Mouse (Mus musculus) forebrain, embryonic 10.5 days (tissue): ENCODE data around the gene Mrpl52. TPM values are rescaled to one million over a fixed set of nuclear protein-coding genes. Genes with fewer than 3 reads are reported as not detected.

Experiments used
- DNase-seq: peaks from one replicate; pipeline ENCODE4 v3.0.0-alpha.2; 2017; ENCODE audit warnings: low spot score; ENCODE audit errors: extremely low spot score
- H3K27ac ChIP-seq: fragments of 300-500 bp; sonication (generic); 2 replicates; pipeline ENCODE4 v1.5.1; 2016; ENCODE audit warnings: mild to moderate bottlenecking
- H3K27me3 ChIP-seq: fragments of 300-500 bp; sonication (generic); 2 replicates; pipeline ENCODE4 v1.6.1; 2016; ENCODE audit warnings: mild to moderate bottlenecking; ENCODE audit not compliant: poor library complexity, severe bottlenecking
- H3K36me3 ChIP-seq: fragments of 300-500 bp; sonication (generic); replicated peaks from 2 replicates; pipeline ENCODE4 v1.6.1; 2016; ENCODE audit warnings: mild to moderate bottlenecking, moderate library complexity
- H3K4me1 ChIP-seq: fragments of 300-500 bp; sonication (generic); 2 replicates; pipeline ENCODE4 v1.6.1; 2016
- H3K4me3 ChIP-seq: fragments of 300-500 bp; sonication (generic); 2 replicates; pipeline ENCODE4 v1.5.1; 2016; ENCODE audit warnings: mild to moderate bottlenecking, moderate library complexity
- H3K9me3 ChIP-seq: fragments of 300-500 bp; sonication (generic); 2 replicates; pipeline ENCODE4 v1.6.1; 2016; ENCODE audit warnings: mild to moderate bottlenecking, moderate library complexity
- WGBS: fragments of 180-500 bp; shearing (Covaris S2); methylation state at CpG from one replicate; pipeline ENCODE4 v1.1.7; 2016; 5-methylcytosine and 5-hydroxymethylcytosine counted together
- polyA plus RNA-seq: library from polyadenylated mRNA; unstranded; fragments of >200 nt; fragmentation: Nextera tagmentation; extraction: Ambion mirVana; gene quantifications from 2 replicates; pipeline ENCODE4 v1.2.1, GENCODE M21; 2016

The Mrpl52 gene
- polyA plus RNA-seq, 1 experiment from 2014 or later, result 200 TPM

DNA sequence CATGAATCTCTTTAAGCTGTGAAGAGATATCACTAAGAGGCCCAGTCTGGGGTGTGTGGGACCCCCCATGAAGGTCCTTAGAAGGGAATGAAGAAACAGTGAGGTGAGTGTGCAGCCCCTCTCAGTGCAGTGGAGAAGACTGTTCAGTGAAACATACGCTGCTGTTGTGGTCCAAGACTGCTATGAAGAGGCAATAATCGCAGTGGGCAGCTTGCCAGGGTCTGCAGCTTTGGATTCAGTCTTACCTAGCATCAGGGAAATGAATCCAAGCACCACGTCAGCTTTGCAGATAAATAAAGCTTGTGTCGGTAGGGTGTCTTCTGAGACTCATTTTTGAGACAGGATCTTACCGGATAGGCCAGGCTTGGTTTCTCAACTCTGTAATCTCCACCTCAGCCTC lies 46.0 kb downstream of the Mrpl52 start:
- no peaks in the 10 kb centered on the region for H3K9me3 ChIP-seq
- H3K36me3 ChIP-seq, result peaks cover 35% of the 10 kb centered on the region
- no peak for DNase-seq
- no peak overlapping the region for H3K27ac ChIP-seq
- no peak overlapping the region for H3K4me3 ChIP-seq
- 85% methylated on average over 5 of the region's 5 CpGs for WGBS
- peaks cover 24% of the 10 kb centered on the region for H3K27me3 ChIP-seq
- H3K4me1 ChIP-seq, result peaks cover 32% of the 10 kb centered on the region

DNA sequence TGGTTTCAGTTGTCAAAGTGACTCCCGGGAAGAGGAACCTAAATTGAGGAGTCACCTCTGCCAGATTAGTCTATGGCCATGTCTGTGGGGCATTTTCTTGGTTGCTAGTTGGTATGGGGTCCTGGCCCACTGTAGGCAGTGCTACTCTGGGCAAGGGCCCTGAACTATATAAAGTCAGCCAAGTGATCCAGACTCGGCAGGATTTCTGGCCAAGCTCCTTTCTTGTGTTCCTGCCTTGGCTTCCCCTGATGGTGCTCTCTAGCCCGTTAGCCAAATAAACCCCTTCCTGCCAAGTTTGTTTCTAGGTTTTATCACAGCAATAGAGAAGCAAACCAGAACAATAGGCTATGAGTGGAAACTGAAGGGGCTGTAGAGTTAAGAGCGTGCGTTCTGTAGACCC lies 48.0 kb downstream of the Mrpl52 start:
- peaks cover 14% of the 10 kb centered on the region for H3K36me3 ChIP-seq
- peaks cover 46% of the 10 kb centered on the region for H3K4me1 ChIP-seq
- no peaks in the 10 kb centered on the region for H3K9me3 ChIP-seq
- no peak overlapping the region for H3K4me3 ChIP-seq
- no peak overlapping the region for H3K27ac ChIP-seq
- 83% methylated on average over 5 of the region's 5 CpGs for WGBS
- DNase-seq, result no peak
- peaks cover 44% of the 10 kb centered on the region for H3K27me3 ChIP-seq

DNA sequence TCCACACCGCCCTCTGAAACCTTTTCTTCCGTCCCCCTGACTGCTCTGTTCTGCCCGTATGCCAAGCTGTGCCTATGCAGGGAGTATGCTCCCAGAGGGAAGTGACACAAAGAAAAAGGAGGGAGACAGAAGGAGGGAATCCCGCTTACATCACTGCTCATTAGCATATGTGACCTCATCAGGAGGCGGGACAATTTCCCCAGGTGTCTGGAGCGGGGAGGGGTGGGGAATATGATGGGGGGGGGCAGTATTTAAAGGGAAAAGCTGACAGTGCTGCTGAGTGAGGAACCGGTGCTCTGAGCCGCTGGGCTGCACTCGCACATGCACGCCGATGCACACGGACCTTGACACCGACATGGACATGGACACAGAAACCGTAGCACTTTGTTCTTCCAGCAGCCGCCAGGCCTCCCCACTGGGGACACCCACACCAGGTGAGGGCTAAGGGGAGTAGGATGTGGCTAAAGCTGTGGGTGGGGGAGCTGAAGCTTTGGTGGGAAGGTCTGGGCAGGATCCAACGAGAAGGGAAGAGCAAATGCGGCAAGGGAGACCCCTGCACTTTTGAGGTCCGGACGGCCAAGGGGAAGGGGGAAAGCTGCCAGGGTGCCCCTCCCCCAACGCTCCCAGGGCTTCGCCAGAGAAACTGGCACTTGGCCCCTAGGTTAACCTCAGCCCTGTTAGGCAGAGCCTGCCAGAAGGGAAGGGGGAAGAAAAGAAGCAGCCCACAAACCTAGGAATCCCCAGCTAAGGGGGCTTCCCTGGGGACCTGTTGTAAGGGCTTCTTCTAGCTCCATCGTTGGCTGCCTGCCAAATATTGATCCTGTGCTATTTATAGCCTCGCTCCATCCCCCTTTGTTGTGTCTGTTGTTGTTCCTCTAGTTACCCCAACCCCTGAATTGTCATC lies 49.5 kb downstream of the Mrpl52 start, which contains the start of gene Rem2:
Rem2 (plus strand) TSS at position 160 of the 904 bp plus-strand sequence.
- DNase-seq, result peak; percentile 68
- no peaks in the 10 kb centered on the region for H3K9me3 ChIP-seq
- peaks cover 58% of the 10 kb centered on the region for H3K4me1 ChIP-seq
- H3K27ac ChIP-seq, result peak within 1 kb of the TSS; percentile 88
- peaks cover 59% of the 10 kb centered on the region for H3K27me3 ChIP-seq
- 0 out of 2 replicates have a peak, but pooled peaks cover 2% of the 10 kb centered on the region for H3K36me3 ChIP-seq
- peak within 1 kb of the TSS; percentile 67 for H3K4me3 ChIP-seq
- 2% methylated on average over 23 of the region's 23 CpGs for WGBS

DNA sequence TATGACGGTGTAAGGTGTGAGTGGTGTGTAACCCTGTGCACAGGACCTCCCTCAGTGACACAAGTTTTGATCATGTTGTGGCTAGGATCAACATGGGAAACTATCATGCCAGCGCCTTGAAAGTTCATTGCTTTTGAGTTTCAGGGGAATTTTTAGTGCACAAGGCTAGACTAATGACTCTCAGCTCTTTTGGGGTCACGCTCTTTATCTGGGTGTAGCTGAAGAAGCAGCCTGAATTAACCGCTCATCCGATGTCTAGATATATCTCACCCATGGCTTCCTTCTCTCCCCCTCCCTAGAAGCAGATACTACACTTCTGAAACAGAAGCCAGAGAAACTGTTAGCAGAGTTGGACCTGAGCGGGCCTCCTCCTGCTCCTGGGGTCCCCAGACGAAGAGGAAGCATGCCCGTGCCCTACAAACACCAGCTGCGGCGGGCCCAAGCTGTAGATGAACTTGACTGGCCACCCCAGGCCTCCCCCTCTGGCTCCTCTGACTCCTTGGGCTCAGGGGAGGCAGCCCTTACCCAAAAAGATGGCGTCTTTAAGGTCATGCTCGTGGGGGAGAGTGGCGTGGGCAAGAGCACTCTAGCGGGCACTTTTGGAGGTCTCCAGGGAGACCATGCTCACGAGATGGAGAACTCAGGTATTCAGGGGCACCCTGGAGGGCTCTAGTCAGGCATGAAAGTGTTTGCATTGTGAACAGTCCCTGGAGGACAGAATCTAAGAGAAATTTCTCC lies 50.6 kb downstream of the Mrpl52 start:
- DNase-seq, result no peak
- 0 out of 2 replicates have a peak overlapping the region, but pooled peaks have one; percentile 88 for H3K27ac ChIP-seq
- no peaks in the 10 kb centered on the region for H3K9me3 ChIP-seq
- peak overlapping the region; percentile 67; the same call in 1 of the 2 replicates for H3K4me3 ChIP-seq
- 70% methylated on average over 15 of the region's 15 CpGs for WGBS
- H3K27me3 ChIP-seq, result peaks cover 65% of the 10 kb centered on the region
- H3K36me3 ChIP-seq, result no peaks in the 10 kb centered on the region
- peaks cover 58% of the 10 kb centered on the region for H3K4me1 ChIP-seq

Other genes starting within 250 kb of the Mrpl52 start
- 247 and 249 TPM in 2 replicates for gene Dad1, start 172.8 kb upstream of the Mrpl52 start, polyA plus RNA-seq
- gene Abhd4, start 172.7 kb upstream of the Mrpl52 start, polyA plus RNA-seq, result 42.5 and 44.0 TPM in 2 replicates
- not detected in 2 replicates for gene Olfr49, start 142.0 kb upstream of the Mrpl52 start, polyA plus RNA-seq
- gene Oxa1l, start 66.1 kb upstream of the Mrpl52 start, polyA plus RNA-seq, result 55.2 and 59.0 TPM in 2 replicates
- gene Slc7a7, start 9.1 kb upstream of the Mrpl52 start, polyA plus RNA-seq, result 4.1 and 4.3 TPM in 2 replicates
- 52.4 and 54.6 TPM in 2 replicates for gene Mmp14, start 4.7 kb downstream of the Mrpl52 start, polyA plus RNA-seq
- 23.8 and 24.4 TPM in 2 replicates for gene Lrp10, start 37.2 kb downstream of the Mrpl52 start, polyA plus RNA-seq
- gene Rem2, start 49.2 kb downstream of the Mrpl52 start, polyA plus RNA-seq, result 12.5 TPM in 2 replicates
- gene Prmt5, start 90.6 kb downstream of the Mrpl52 start, polyA plus RNA-seq, result 162 and 164 TPM in 2 replicates
- gene Haus4, start 127.7 kb downstream of the Mrpl52 start, polyA plus RNA-seq, result 59.1 and 65.4 TPM in 2 replicates
- gene Ajuba, start 150.6 kb downstream of the Mrpl52 start, polyA plus RNA-seq, result 79.1 and 98.7 TPM in 2 replicates
- gene 4931414P19Rik, start 179.1 kb downstream of the Mrpl52 start, polyA plus RNA-seq, result 9.5 and 11.0 TPM in 2 replicates
- 478 and 497 TPM in 2 replicates for gene Psmb5, start 191.1 kb downstream of the Mrpl52 start, polyA plus RNA-seq
- gene Psmb11, start 194.5 kb downstream of the Mrpl52 start, polyA plus RNA-seq, result 0.05 and 0.12 TPM in 2 replicates
- not detected in 2 replicates for gene Gm17606, start 214.0 kb downstream of the Mrpl52 start, polyA plus RNA-seq
- 4.7 and 5.4 TPM in 2 replicates for gene Cdh24, start 214.5 kb downstream of the Mrpl52 start, polyA plus RNA-seq